ENCODE assay signal across 29 mouse cellular contexts in the genomic region with DNA sequence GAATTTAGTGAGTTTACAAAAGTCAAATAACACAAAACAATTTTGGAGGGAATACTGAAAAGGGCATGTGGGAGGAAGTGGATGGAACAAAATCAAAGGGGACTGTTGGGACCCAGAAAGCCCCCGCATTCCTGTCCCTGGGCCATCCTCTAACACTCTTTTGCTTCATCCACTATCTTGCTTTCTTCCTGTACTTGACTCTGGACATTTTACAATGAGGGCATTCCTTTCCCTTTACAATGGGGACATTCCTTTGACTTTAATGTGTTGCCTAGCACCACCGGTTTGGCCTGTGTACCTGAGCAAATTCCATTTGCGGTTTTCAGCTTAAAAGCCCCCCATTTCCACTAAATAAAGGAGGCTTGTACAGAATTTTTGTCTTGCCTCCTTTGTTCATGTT.
"Had no signal": no experiment of that assay in that cellular context is flagged by ENCODE, and none has a peak within 500 bp of the region (broad histone marks: within the 10 kb centered on the region; RNA-seq: fewer than 3 reads in every experiment).

No protein-coding gene starts in this region.

- DNase-seq: left cerebral cortex, postnatal 4 days; liver; liver, embryonic 13.5 days; liver, postnatal 0 days; lung, adult 2 months; lung, postnatal 10 days; lung, postnatal 4 days; midbrain, embryonic 14.5 days had no signal

- H3K27ac ChIP-seq: left cerebral cortex, adult 2 months; limb, embryonic 10.5 days; limb, embryonic 12.5 days; limb, embryonic 13.5 days; limb, embryonic 15.5 days; liver, embryonic 12.5 days; liver, embryonic 13.5 days; liver, embryonic 14.5 days; liver, embryonic 15.5 days; lung, embryonic 15.5 days; macrophage; midbrain, embryonic 10.5 days; midbrain, embryonic 12.5 days; midbrain, embryonic 13.5 days; midbrain, embryonic 15.5 days; neural tube, embryonic 12.5 days; neural tube, embryonic 13.5 days had no signal

- H3K27me3 ChIP-seq: limb, embryonic 12.5 days; limb, embryonic 13.5 days; limb, embryonic 15.5 days; liver, embryonic 12.5 days; liver, embryonic 13.5 days; liver, embryonic 15.5 days; lung, embryonic 15.5 days; megakaryocyte, embryonic 14.5 days; midbrain, embryonic 12.5 days; midbrain, embryonic 13.5 days; midbrain, embryonic 15.5 days; neural tube, embryonic 12.5 days; neural tube, embryonic 13.5 days had no signal

- ATAC-seq: liver, embryonic 12.5 days; liver, postnatal 0 days; midbrain, embryonic 13.5 days; midbrain, embryonic 15.5 days; midbrain, embryonic 16.5 days had no signal

- H3K9me3 ChIP-seq: limb, embryonic 10.5 days; limb, embryonic 12.5 days; limb, embryonic 13.5 days; limb, embryonic 15.5 days; liver, embryonic 12.5 days; liver, embryonic 15.5 days; lung, embryonic 15.5 days; megakaryocyte, embryonic 14.5 days; midbrain, embryonic 10.5 days; midbrain, embryonic 12.5 days; midbrain, embryonic 13.5 days; midbrain, embryonic 15.5 days; neural tube, embryonic 12.5 days; neural tube, embryonic 13.5 days had no signal

- H3K4me3 ChIP-seq: left cerebral cortex, adult 2 months; limb, embryonic 10.5 days; limb, embryonic 12.5 days; limb, embryonic 13.5 days; limb, embryonic 15.5 days; liver, embryonic 12.5 days; liver, embryonic 13.5 days; liver, embryonic 15.5 days; lung, embryonic 15.5 days; megakaryocyte, embryonic 14.5 days; midbrain, embryonic 10.5 days; midbrain, embryonic 12.5 days; midbrain, embryonic 13.5 days; midbrain, embryonic 15.5 days; myocyte; neural tube, embryonic 12.5 days; neural tube, embryonic 13.5 days had no signal

- H3K9ac ChIP-seq: limb, embryonic 12.5 days; limb, embryonic 13.5 days; limb, embryonic 15.5 days; liver, embryonic 12.5 days; liver, embryonic 13.5 days; liver, embryonic 14.5 days; liver, embryonic 15.5 days; liver, postnatal 0 days; lung, embryonic 15.5 days; midbrain, embryonic 12.5 days; midbrain, embryonic 13.5 days; midbrain, embryonic 15.5 days; neural tube, embryonic 12.5 days; neural tube, embryonic 13.5 days had no signal

- H3K4me1 ChIP-seq: limb, embryonic 10.5 days; limb, embryonic 12.5 days; limb, embryonic 13.5 days; limb, embryonic 15.5 days; liver, embryonic 12.5 days; liver, embryonic 13.5 days; liver, embryonic 15.5 days; lung, embryonic 15.5 days; megakaryocyte, embryonic 14.5 days; midbrain, embryonic 10.5 days; midbrain, embryonic 12.5 days; midbrain, embryonic 13.5 days; midbrain, embryonic 15.5 days; neural tube, embryonic 12.5 days; neural tube, embryonic 13.5 days had no signal

- H3K4me2 ChIP-seq: limb, embryonic 12.5 days; limb, embryonic 13.5 days; limb, embryonic 15.5 days; liver, embryonic 11.5 days; liver, embryonic 12.5 days; liver, embryonic 13.5 days; liver, embryonic 15.5 days; lung, embryonic 15.5 days; midbrain, embryonic 11.5 days; midbrain, embryonic 12.5 days; midbrain, embryonic 13.5 days; midbrain, embryonic 15.5 days; neural tube, embryonic 12.5 days; neural tube, embryonic 13.5 days had no signal

- H3K36me3 ChIP-seq: limb, embryonic 10.5 days; limb, embryonic 12.5 days; limb, embryonic 13.5 days; limb, embryonic 15.5 days; liver, embryonic 12.5 days; liver, embryonic 13.5 days; liver, embryonic 15.5 days; lung, embryonic 15.5 days; midbrain, embryonic 10.5 days; midbrain, embryonic 12.5 days; midbrain, embryonic 13.5 days; midbrain, embryonic 15.5 days; neural tube, embryonic 12.5 days; neural tube, embryonic 13.5 days had no signal
